In the genomic region with DNA sequence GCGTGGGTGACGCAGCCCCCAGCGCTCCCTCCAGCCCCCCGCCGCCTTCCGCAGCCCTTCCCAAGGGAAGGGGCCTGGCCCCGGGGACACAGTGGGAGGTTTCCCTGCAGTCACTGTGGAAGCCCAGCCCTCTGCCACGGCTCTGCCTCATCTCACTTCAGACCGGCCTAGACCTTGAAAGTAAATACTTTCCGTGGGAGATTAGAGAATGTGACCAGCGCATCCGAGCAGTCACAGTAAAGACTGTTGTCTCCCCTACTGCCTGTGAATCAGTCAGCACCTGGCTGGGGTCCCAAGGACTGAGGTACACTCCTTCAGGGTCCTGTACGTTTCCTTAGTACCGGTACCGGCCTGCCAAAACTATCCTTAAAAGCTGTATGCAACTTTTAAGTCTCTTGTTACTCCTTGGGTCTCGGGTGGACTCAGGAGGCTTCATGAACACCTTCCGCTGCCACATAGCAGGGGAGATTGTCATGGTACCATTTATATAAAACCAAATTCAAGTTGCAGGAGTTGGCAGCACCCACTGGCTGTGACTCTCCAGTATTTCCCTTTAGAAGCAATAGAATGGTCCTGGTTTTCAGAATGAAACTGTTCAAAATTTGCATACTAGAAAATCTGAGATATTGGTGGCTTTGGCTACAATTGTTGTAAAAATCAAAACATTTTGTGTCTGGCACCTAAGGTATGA, we compare ENCODE assay signal across 8 mouse cellular contexts. TPM values are rescaled to one million over a fixed set of nuclear protein-coding genes. Genes with fewer than 3 reads are reported as not detected.
DNase-seq lines count a peak whose midpoint lies in the region; ATAC-seq and TF ChIP-seq lines count a peak whose summit lies in the region.

No protein-coding gene starts in this region.

- H3K4me3 ChIP-seq in kidney, embryonic 14.5 days (ENCODE audit: low read length) = peak overlapping the region; percentile 85
- H3K4me3 ChIP-seq in MEL (ENCODE audit: control insufficient read depth in 1 of 2, insufficient read depth in 1 of 2, low read depth in 2 of 2, low read length in 2 of 2) = peak overlapping the region; percentile 62 to 80
- H3K4me3 ChIP-seq in forebrain, embryonic 12.5 days (replicated peaks) = peak overlapping the region; percentile 76
- H3K4me3 ChIP-seq in limb, embryonic 14.5 days (replicated peaks; ENCODE audit: low read length) = peak overlapping the region; percentile 77
- peak overlapping the region; percentile 66 for H3K4me3 ChIP-seq in stomach, embryonic 14.5 days (ENCODE audit: low read depth, low read length)

- DNase-seq in kidney, postnatal 4 days = no peak
- peak; percentile 66 for DNase-seq in MEL (ENCODE audit: low read depth, low spot score)
- DNase-seq in limb, embryonic 14.5 days (ENCODE audit: low spot score) = no peak
- no peak for DNase-seq in urinary bladder, adult 2 months (ENCODE audit: low spot score)
- no peak for DNase-seq in thymus, postnatal 14 days

- H3K4me1 ChIP-seq in kidney, embryonic 14.5 days (ENCODE audit: control insufficient read depth, insufficient read depth, low read length) = peaks cover 13% of the 10 kb centered on the region
- H3K4me1 ChIP-seq in MEL (ENCODE audit: control insufficient read depth in 1 of 2, insufficient read depth in 2 of 2, low read length in 2 of 2) = peaks cover 16 to 19% of the 10 kb centered on the region in 2 experiments
- peaks cover 12% of the 10 kb centered on the region for H3K4me1 ChIP-seq in forebrain, embryonic 12.5 days
- H3K4me1 ChIP-seq in limb, embryonic 14.5 days (ENCODE audit: control insufficient read depth, insufficient read depth, low read length) = peaks cover 7% of the 10 kb centered on the region; the same call in 1 of the 2 replicates
- H3K4me1 ChIP-seq in stomach, embryonic 14.5 days (ENCODE audit: control insufficient read depth, insufficient read depth, low read length) = peaks cover 12% of the 10 kb centered on the region; the same call in 1 of the 2 replicates

- H3K27ac ChIP-seq in kidney, embryonic 14.5 days (ENCODE audit: low read depth, low read length) = no peak overlapping the region
- peak overlapping the region; percentile 4; the same call in 1 of the 2 replicates for H3K27ac ChIP-seq in MEL (ENCODE audit: control insufficient read depth, low read depth, low read length)
- no peak overlapping the region for H3K27ac ChIP-seq in forebrain, embryonic 12.5 days
- no peak overlapping the region for H3K27ac ChIP-seq in limb, embryonic 14.5 days (replicated peaks; ENCODE audit: low read depth, low read length)
- H3K27ac ChIP-seq in stomach, embryonic 14.5 days (ENCODE audit: low read length) = no peak overlapping the region

- WGBS in kidney, embryonic 14.5 days = 8% methylated on average over 11 of the region's 17 CpGs
- WGBS in forebrain, embryonic 12.5 days = 7% methylated on average over 17 of the region's 17 CpGs
- WGBS in limb, embryonic 14.5 days = 10% methylated on average over 12 of the region's 17 CpGs
- WGBS in stomach, embryonic 14.5 days = 5% methylated on average over 17 of the region's 17 CpGs

- no peak for TF ChIP-seq POLR2A in MEL (IDR thresholded peaks at IDR 0.05; ENCODE audit: control insufficient read depth in 1 of 2, insufficient read depth in 1 of 2, low read depth in 1 of 2, low read length in 2 of 2, poor library complexity in 1 of 2)
- no peak for TF ChIP-seq POLR2A in limb, embryonic 14.5 days (IDR thresholded peaks at IDR 0.05; ENCODE audit: borderline replicate concordance, extremely low read depth, insufficient read depth, insufficient read length)

- no peak for TF ChIP-seq CTCF in MEL (IDR thresholded peaks at IDR 0.05 in 2 of 3, conservative IDR thresholded peaks at IDR 0.05 in 1 of 3; ENCODE audit: control insufficient read depth in 1 of 3, insufficient read depth in 1 of 3, low read depth in 2 of 3, low read length in 3 of 3, poor library complexity in 1 of 3, severe bottlenecking in 1 of 3)

- no peak for TF ChIP-seq RAD21 in MEL (IDR thresholded peaks at IDR 0.05; ENCODE audit: low read depth, low read length)

- no peaks in the 10 kb centered on the region for H3K9me3 ChIP-seq in kidney, embryonic 14.5 days (ENCODE audit: control insufficient read depth, low read length)
- no peaks in the 10 kb centered on the region for H3K9me3 ChIP-seq in MEL (replicated peaks; ENCODE audit: insufficient read depth, low read length)
- no peaks in the 10 kb centered on the region for H3K9me3 ChIP-seq in forebrain, embryonic 12.5 days
- H3K9me3 ChIP-seq in limb, embryonic 14.5 days (ENCODE audit: control insufficient read depth, low read length) = no peaks in the 10 kb centered on the region
- no peaks in the 10 kb centered on the region for H3K9me3 ChIP-seq in stomach, embryonic 14.5 days (ENCODE audit: control insufficient read depth, low read depth, low read length)

- peak overlapping the region; percentile 71 for H3K9ac ChIP-seq in kidney, embryonic 14.5 days (ENCODE audit: low read depth, low read length)
- peak overlapping the region; percentile 83 for H3K9ac ChIP-seq in MEL (ENCODE audit: control insufficient read depth, low read depth, low read length, poor library complexity, severe bottlenecking)
- H3K9ac ChIP-seq in forebrain, embryonic 12.5 days = peak overlapping the region; percentile 70
- peak overlapping the region; percentile 60 for H3K9ac ChIP-seq in limb, embryonic 14.5 days (ENCODE audit: low read depth, low read length, severe bottlenecking)
- H3K9ac ChIP-seq in stomach, embryonic 14.5 days (replicated peaks; ENCODE audit: low read depth, low read length) = peak overlapping the region; percentile 49

- H3K79me2 ChIP-seq in MEL (ENCODE audit: control insufficient read depth, insufficient read depth, low read length, poor library complexity) = peaks cover 10% of the 10 kb centered on the region; the same call in 1 of the 2 replicates

- H3K36me3 ChIP-seq in kidney, embryonic 14.5 days (ENCODE audit: control insufficient read depth, insufficient read depth, low read length) = no peaks in the 10 kb centered on the region
- peaks cover 0 to 25% of the 10 kb centered on the region in 2 experiments; a peak in 2 of 4 replicates for H3K36me3 ChIP-seq in MEL (ENCODE audit: control insufficient read depth in 1 of 2, insufficient read depth in 2 of 2, low read length in 2 of 2)
- H3K36me3 ChIP-seq in forebrain, embryonic 12.5 days (replicated peaks) = no peaks in the 10 kb centered on the region
- H3K36me3 ChIP-seq in limb, embryonic 14.5 days (ENCODE audit: control insufficient read depth, insufficient read depth, low read length) = no peaks in the 10 kb centered on the region
- H3K36me3 ChIP-seq in stomach, embryonic 14.5 days (ENCODE audit: control insufficient read depth, insufficient read depth, low read length) = no peaks in the 10 kb centered on the region

- no peak for TF ChIP-seq EP300 in MEL (IDR thresholded peaks at IDR 0.05; ENCODE audit: low read depth in 1 of 2, low read length in 2 of 2)

- ATAC-seq in kidney, embryonic 14.5 days (ENCODE audit: low FRiP score, low TSS enrichment) = no peak; the same call in 1 of the 2 replicates
- ATAC-seq in forebrain, embryonic 12.5 days (ENCODE audit: low FRiP score) = no peak; the same call in 1 of the 2 replicates
- no peak for ATAC-seq in limb, embryonic 14.5 days (ENCODE audit: low FRiP score, low read depth)
- ATAC-seq in stomach, embryonic 14.5 days (ENCODE audit: insufficient number of reproducible peaks, insufficient read depth, low FRiP score, low read depth) = no peak

- peak overlapping the region; percentile 100 for H3K4me2 ChIP-seq in kidney, embryonic 14.5 days (replicated peaks; ENCODE audit: low read depth, low read length)
- H3K4me2 ChIP-seq in forebrain, embryonic 12.5 days = peak overlapping the region; percentile 95
- H3K4me2 ChIP-seq in limb, embryonic 14.5 days (replicated peaks; ENCODE audit: low read depth, low read length, severe bottlenecking) = peak overlapping the region; percentile 99
- H3K4me2 ChIP-seq in stomach, embryonic 14.5 days (replicated peaks; ENCODE audit: low read depth, low read length) = peak overlapping the region; percentile 99

- H3K27me3 ChIP-seq in kidney, embryonic 14.5 days (ENCODE audit: control insufficient read depth, insufficient read depth, low read length) = peaks cover 14% of the 10 kb centered on the region; the same call in 1 of the 2 replicates
- H3K27me3 ChIP-seq in MEL (ENCODE audit: control insufficient read depth in 1 of 2, insufficient read depth in 2 of 2, low read length in 2 of 2) = no peaks in the 10 kb centered on the region
- H3K27me3 ChIP-seq in forebrain, embryonic 12.5 days = peaks cover 45% of the 10 kb centered on the region
- H3K27me3 ChIP-seq in limb, embryonic 14.5 days (ENCODE audit: control insufficient read depth, insufficient read depth, low read length) = peaks cover 18% of the 10 kb centered on the region; the same call in 1 of the 2 replicates
- no peaks in the 10 kb centered on the region for H3K27me3 ChIP-seq in stomach, embryonic 14.5 days (ENCODE audit: control insufficient read depth, insufficient read depth, low read length)

TF ChIP-seq in MEL, 35 proteins besides CTCF, POLR2A, EP300 and RAD21:
- TF ChIP-seq CHD1 (IDR thresholded peaks at IDR 0.05; ENCODE audit: low read depth, low read length) (no peak), JUND (IDR thresholded peaks at IDR 0.05; ENCODE audit: low read depth, low read length) (no peak), GATA1 (IDR thresholded peaks at IDR 0.05; ENCODE audit: low read depth, low read length) (no peak), TAL1 (IDR thresholded peaks at IDR 0.05; ENCODE audit: low read length) (no peak), ELF1 (IDR thresholded peaks at IDR 0.05; ENCODE audit: low read depth, low read length) (no peak), HCFC1 (IDR thresholded peaks at IDR 0.05; ENCODE audit: low read depth, low read length) (0 out of 2 replicates have a peak, but pooled peaks have one; percentile 4), UBTF (IDR thresholded peaks at IDR 0.05; ENCODE audit: borderline replicate concordance, insufficient read depth, low read depth, low read length) (0 out of 2 replicates have a peak, but pooled peaks have one; percentile 7)

RNA-seq across cellular contexts. Expression of gene N4bp2l1, which starts 2.2 kb away (rescaled TPM):
- polyA plus RNA-seq in kidney, embryonic 14.5 days (2014; fragmentation: Nextera tagmentation; extraction: Ambion mirVana) = 5.5 and 5.7 TPM in 2 replicates
- 2.6 and 2.9 TPM in 2 replicates for total RNA-seq in MEL (2012; rRNA removed)
- 10 to 100 TPM in 1 of 2 experiments, not detected in 1; 15.0 TPM for polyA plus RNA-seq in MEL (2012; ENCODE audit: insufficient read depth in 1 of 2, insufficient read length in 2 of 2, low read depth in 1 of 2, low replicate concordance in 2 of 2, missing spikeins in 1 of 2)
- 3.3 and 3.7 TPM in 2 replicates for polyA plus RNA-seq in forebrain, embryonic 12.5 days (2016; fragmentation: Nextera tagmentation; extraction: Ambion mirVana)
- polyA plus RNA-seq in limb, embryonic 14.5 days (2012; rRNA removed) = 5.9 and 6.1 TPM in 2 replicates
- polyA plus RNA-seq in limb, embryonic 14.5 days (2014; fragmentation: Nextera tagmentation; extraction: Ambion mirVana) = 4.3 and 5.4 TPM in 2 replicates
- 8.3 TPM in 2 replicates for polyA plus RNA-seq in stomach, embryonic 14.5 days (2014; fragmentation: Nextera tagmentation; extraction: Ambion mirVana)
- polyA plus RNA-seq in urinary bladder, adult 2 months (2012; rRNA removed) = 20.4 and 23.6 TPM in 2 replicates
